Mouse (Mus musculus) brain, embryonic 14.5 days (tissue): ENCODE results near the gene Nrgn.

Experiments used
- CTCF ChIP-seq: fragments of 200-500 bp; IDR thresholded peaks from 2 replicates; pipeline ENCODE4 v1.5.1; 2012; ENCODE audit warnings: inconsistent platforms, mild to moderate bottlenecking, moderate library complexity, borderline replicate concordance; ENCODE audit not compliant: insufficient read depth, insufficient read length; ENCODE audit errors: extremely low read depth
- POLR2A ChIP-seq: fragments of 200-500 bp; IDR thresholded peaks from 2 replicates; pipeline ENCODE4 v1.6.1; 2012; ENCODE audit warnings: mild to moderate bottlenecking, inconsistent platforms, borderline replicate concordance; ENCODE audit not compliant: poor library complexity, insufficient read depth, insufficient read length, severe bottlenecking; ENCODE audit errors: extremely low read depth

- TF ChIP-seq CTCF (no peak), POLR2A (no peak)
Observed at GRCm38 (mm10) chr9:37554838-37555748, 2.4 kb upstream of the Nrgn start, which contains the start of gene Siae.
